Mouse (Mus musculus) limb, embryonic 10.5 days (tissue): ENCODE results near the gene Cpm. TPM values are rescaled to one million over a fixed set of nuclear protein-coding genes. Genes with fewer than 3 reads are reported as not detected.
"Not testable (repeated sequence)": the region's sequence is repeated elsewhere in the genome, so short reads cannot be mapped to it uniquely, and the experiment has no call there.

Experiments used
- DNase-seq: peaks from one replicate; pipeline ENCODE4 v3.0.0-alpha.2; 2017; ENCODE audit warnings: low spot score
- H3K27ac ChIP-seq: fragments of 300-500 bp; sonication (generic); 2 replicates; pipeline ENCODE4 v1.5.1; 2016; ENCODE audit warnings: mild to moderate bottlenecking
- H3K27me3 ChIP-seq: fragments of 300-500 bp; sonication (generic); 2 replicates; pipeline ENCODE4 v1.6.1; 2016; ENCODE audit warnings: low read depth, mild to moderate bottlenecking; ENCODE audit not compliant: poor library complexity, severe bottlenecking
- H3K36me3 ChIP-seq: fragments of 300-500 bp; sonication (generic); 2 replicates; pipeline ENCODE4 v1.6.1; 2016; ENCODE audit warnings: mild to moderate bottlenecking, moderate library complexity
- H3K4me1 ChIP-seq: fragments of 300-500 bp; sonication (generic); 2 replicates; pipeline ENCODE4 v1.6.1; 2016
- H3K4me3 ChIP-seq: fragments of 300-500 bp; sonication (generic); 2 replicates; pipeline ENCODE4 v1.5.1; 2016; ENCODE audit warnings: mild to moderate bottlenecking, moderate library complexity
- H3K9me3 ChIP-seq: fragments of 300-500 bp; sonication (generic); replicated peaks from 2 replicates; pipeline ENCODE4 v1.6.1; 2016; ENCODE audit warnings: mild to moderate bottlenecking
- WGBS: fragments of 180-500 bp; shearing (Covaris S2); methylation state at CpG from one replicate; pipeline ENCODE4 v1.1.7; 2016; 5-methylcytosine and 5-hydroxymethylcytosine counted together
- polyA plus RNA-seq: library from polyadenylated mRNA; unstranded; fragments of >200 nt; fragmentation: Nextera tagmentation; extraction: Ambion mirVana; gene quantifications from 2 replicates; pipeline ENCODE4 v1.2.1, GENCODE M21; 2016

Cpm gene
- polyA plus RNA-seq, 1 experiment from 2014 or later = 31.5 TPM

GRCm38 (mm10) chr10:117698313-117699138 lies 69.2 kb downstream of the Cpm start:
- no peaks in the 10 kb centered on the region for H3K4me1 ChIP-seq
- H3K27me3 ChIP-seq = no peaks in the 10 kb centered on the region
- no peaks in the 10 kb centered on the region for H3K9me3 ChIP-seq
- no peak overlapping the region for H3K4me3 ChIP-seq
- H3K36me3 ChIP-seq = peaks cover 99% of the 10 kb centered on the region
- no peak for DNase-seq
- no peak overlapping the region for H3K27ac ChIP-seq
- WGBS = 95% methylated on average over 10 of the region's 10 CpGs

DNA sequence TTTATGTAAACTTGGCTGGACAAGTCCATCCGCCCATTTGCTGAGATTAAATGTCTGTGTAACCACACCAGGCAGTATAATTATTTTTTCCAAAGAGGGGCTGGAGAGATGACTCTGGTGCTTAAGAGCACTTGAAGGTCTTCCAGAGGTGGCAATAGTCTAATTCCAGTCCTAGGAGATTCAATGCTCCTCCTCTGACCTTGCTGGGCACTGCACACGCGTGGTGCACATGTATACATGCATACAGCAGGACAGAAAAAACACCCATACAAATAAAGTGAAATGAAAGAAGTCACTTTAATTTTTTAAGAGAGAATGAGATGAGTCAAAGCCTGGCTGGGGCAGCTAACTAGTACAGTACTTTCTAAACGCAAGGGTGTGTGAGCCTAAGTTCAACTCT lies 70.6 kb downstream of the Cpm start:
- WGBS = 95% methylated on average over 4 of the region's 4 CpGs
- DNase-seq = no peak
- peaks cover 100% of the 10 kb centered on the region for H3K36me3 ChIP-seq

GRCm38 (mm10) chr10:117700450-117700849 lies 71.2 kb downstream of the Cpm start:
- H3K36me3 ChIP-seq = peaks cover 100% of the 10 kb centered on the region
- H3K4me3 ChIP-seq = no peak overlapping the region
- 92% methylated on average over 1 of the region's 1 CpGs for WGBS
- H3K4me1 ChIP-seq = no peaks in the 10 kb centered on the region
- H3K27ac ChIP-seq = no peak overlapping the region
- DNase-seq = no peak
- H3K9me3 ChIP-seq = no peaks in the 10 kb centered on the region
- no peaks in the 10 kb centered on the region for H3K27me3 ChIP-seq

More for the DNA sequence above, 70.6 kb downstream of the Cpm start:
- H3K4me1 ChIP-seq = no peaks in the 10 kb centered on the region
- H3K27me3 ChIP-seq = no peaks in the 10 kb centered on the region
- no peak overlapping the region for H3K4me3 ChIP-seq
- no peak overlapping the region for H3K27ac ChIP-seq
- H3K9me3 ChIP-seq = no peaks in the 10 kb centered on the region

- Histone ChIP-seq H3K4me3 (no peak overlapping the region), H3K27me3 (no peaks in the 10 kb centered on the region), H3K9me3 (no peaks in the 10 kb centered on the region), H3K27ac (no peak overlapping the region), H3K4me1 (no peaks in the 10 kb centered on the region), H3K36me3 (peaks cover 100% of the 10 kb centered on the region)
- no peak for DNase-seq
- WGBS = 93% methylated on average over 6 of the region's 6 CpGs
Observed at GRCm38 (mm10) chr10:117701034-117701829, 71.9 kb downstream of the Cpm start.

DNA sequence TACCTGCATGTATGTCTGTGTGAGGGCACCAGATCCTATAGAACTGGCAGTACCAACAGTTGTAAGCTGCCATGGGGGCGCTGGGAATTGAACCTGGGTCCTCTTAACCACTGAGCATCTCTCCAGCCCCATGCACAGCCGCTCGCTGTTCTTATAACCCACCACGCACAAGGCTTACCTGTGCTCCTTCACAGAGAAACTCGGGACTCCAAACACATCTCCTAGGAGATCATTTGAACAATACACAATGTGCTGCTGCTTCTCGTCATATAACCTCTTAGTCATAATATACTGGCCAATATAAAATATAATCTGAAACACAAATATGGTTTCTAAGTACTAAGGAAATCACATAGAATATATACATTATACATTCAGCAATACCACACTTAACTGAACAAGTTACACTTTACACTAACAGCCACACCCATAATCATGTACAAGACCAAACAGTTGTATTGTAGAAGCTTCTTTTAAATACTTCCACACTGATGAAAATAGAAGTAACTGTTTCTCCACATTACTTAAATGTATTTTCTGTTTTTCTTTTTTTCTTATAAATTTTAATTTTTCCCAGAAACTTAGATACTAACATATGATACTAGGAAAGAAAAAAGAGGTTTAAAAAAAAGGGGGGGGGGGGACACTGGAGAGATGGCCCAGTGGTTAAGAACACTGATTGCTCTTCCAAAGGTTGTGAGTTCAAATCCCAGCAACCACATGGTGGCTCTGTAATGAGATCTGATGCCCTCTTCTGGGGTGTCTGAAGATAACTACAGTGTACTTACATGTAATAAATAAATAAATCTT lies 72.9 kb downstream of the Cpm start:
- H3K4me3 ChIP-seq = no peak overlapping the region
- WGBS = 98% methylated on average over 6 of the region's 6 CpGs
- no peak for DNase-seq
- no peaks in the 10 kb centered on the region for H3K27me3 ChIP-seq
- peaks cover 100% of the 10 kb centered on the region for H3K36me3 ChIP-seq
- H3K4me1 ChIP-seq = no peaks in the 10 kb centered on the region
- H3K27ac ChIP-seq = no peak overlapping the region
- H3K9me3 ChIP-seq = no peaks in the 10 kb centered on the region

- no peak overlapping the region for H3K4me3 ChIP-seq
- WGBS = 97% methylated on average over 3 of the region's 3 CpGs
- H3K27ac ChIP-seq = no peak overlapping the region
- DNase-seq = no peak
- H3K4me1 ChIP-seq = no peaks in the 10 kb centered on the region
- peaks cover 99% of the 10 kb centered on the region for H3K36me3 ChIP-seq
- H3K9me3 ChIP-seq = no peaks in the 10 kb centered on the region
- no peaks in the 10 kb centered on the region for H3K27me3 ChIP-seq
Observed at GRCm38 (mm10) chr10:117703506-117703905, 74.2 kb downstream of the Cpm start.

DNA sequence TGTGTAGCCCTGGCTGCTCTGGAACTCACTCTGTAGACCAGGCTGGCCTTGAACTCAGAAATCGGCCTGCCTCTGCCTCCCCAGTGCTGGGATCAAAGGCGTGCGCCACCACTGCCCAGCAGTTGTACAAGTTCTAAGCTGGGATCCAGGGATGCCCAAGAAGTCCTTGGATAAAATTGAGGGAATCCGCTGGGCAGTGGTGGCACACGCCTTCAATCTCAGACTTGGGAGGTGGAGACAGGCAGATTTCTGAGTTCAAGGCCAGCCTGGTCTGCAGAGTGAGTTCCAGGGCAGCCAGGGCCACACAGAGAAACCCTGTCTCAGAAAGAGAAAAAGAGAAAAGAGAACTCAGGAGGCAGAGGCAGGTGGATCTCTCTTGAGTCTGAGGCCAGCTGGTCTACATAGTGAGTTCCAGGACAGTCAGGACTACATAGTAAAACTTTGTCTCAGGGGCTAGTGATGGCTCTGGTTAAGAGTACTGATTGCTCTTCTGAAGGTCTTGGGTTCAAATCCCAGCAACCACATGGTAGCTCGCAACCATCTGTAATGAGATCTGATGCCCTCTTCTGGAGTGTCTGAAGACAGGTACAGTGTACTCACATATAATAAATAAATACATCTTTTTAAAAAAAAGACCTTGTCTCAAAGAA lies 75.1 kb downstream of the Cpm start:
- 96% methylated on average over 6 of the region's 6 CpGs for WGBS
- H3K36me3 ChIP-seq = peaks cover 98% of the 10 kb centered on the region

GRCm38 (mm10) chr10:117704964-117705335 lies 75.7 kb downstream of the Cpm start:
- Histone ChIP-seq H3K9me3 (no peaks in the 10 kb centered on the region), H3K4me3 (no peak overlapping the region), H3K27me3 (no peaks in the 10 kb centered on the region), H3K4me1 (peaks cover 8% of the 10 kb centered on the region), H3K27ac (no peak overlapping the region), H3K36me3 (peaks cover 94% of the 10 kb centered on the region)
- WGBS = 94% methylated on average over 6 of the region's 6 CpGs
- DNase-seq = no peak

More for the DNA sequence above, 75.1 kb downstream of the Cpm start:
- H3K4me3 ChIP-seq, H3K4me1 ChIP-seq, DNase-seq, H3K27me3 ChIP-seq, H3K27ac ChIP-seq, H3K9me3 ChIP-seq: not testable (repeated sequence)

- no peak overlapping the region for H3K27ac ChIP-seq
- DNase-seq = no peak
Observed at GRCm38 (mm10) chr10:117705806-117706205, 76.5 kb downstream of the Cpm start.

GRCm38 (mm10) chr10:117706440-117706839 lies 77.1 kb downstream of the Cpm start:
- H3K27ac ChIP-seq = no peak overlapping the region
- H3K9me3 ChIP-seq = no peaks in the 10 kb centered on the region
- H3K27me3 ChIP-seq = no peaks in the 10 kb centered on the region
- H3K4me1 ChIP-seq = peaks cover 12% of the 10 kb centered on the region
- 93% methylated on average over 6 of the region's 6 CpGs for WGBS
- no peak for DNase-seq
- peaks cover 79% of the 10 kb centered on the region for H3K36me3 ChIP-seq
- H3K4me3 ChIP-seq = no peak overlapping the region

More at GRCm38 (mm10) chr10:117705806-117706205, 76.5 kb downstream of the Cpm start:
- Histone ChIP-seq H3K36me3 (peaks cover 86% of the 10 kb centered on the region), H3K9me3 (no peaks in the 10 kb centered on the region), H3K4me1 (peaks cover 8% of the 10 kb centered on the region), H3K4me3 (no peak overlapping the region), H3K27me3 (no peaks in the 10 kb centered on the region)

- no peaks in the 10 kb centered on the region for H3K27me3 ChIP-seq
- DNase-seq = no peak
- H3K27ac ChIP-seq = no peak overlapping the region
- no peak overlapping the region for H3K4me3 ChIP-seq
- H3K36me3 ChIP-seq = peaks cover 71% of the 10 kb centered on the region
- H3K4me1 ChIP-seq = peaks cover 14% of the 10 kb centered on the region
- WGBS = 94% methylated on average over 2 of the region's 2 CpGs
- no peaks in the 10 kb centered on the region for H3K9me3 ChIP-seq
Observed at GRCm38 (mm10) chr10:117707114-117707838, 78.0 kb downstream of the Cpm start.

GRCm38 (mm10) chr10:117708376-117708775 lies 79.1 kb downstream of the Cpm start:
- H3K9me3 ChIP-seq = no peaks in the 10 kb centered on the region
- 97% methylated on average over 2 of the region's 2 CpGs for WGBS
- H3K36me3 ChIP-seq = peaks cover 60% of the 10 kb centered on the region
- peaks cover 14% of the 10 kb centered on the region for H3K4me1 ChIP-seq
- no peak overlapping the region for H3K27ac ChIP-seq
- H3K27me3 ChIP-seq = no peaks in the 10 kb centered on the region
- H3K4me3 ChIP-seq = no peak overlapping the region
- no peak for DNase-seq
